Mouse (Mus musculus) liver, postnatal 0 days (tissue): Measurements from ENCODE around the gene Klhl36.

Experiments
- CTCF ChIP-seq: sonication (generic); IDR thresholded peaks from 2 replicates; pipeline ENCODE4 v1.5.1; 2016; ENCODE audit warnings: antibody characterized with exemption, low read depth
- EP300 ChIP-seq: IDR thresholded peaks from 2 replicates; pipeline ENCODE4 v1.6.1; 2016; ENCODE audit warnings: antibody characterized with exemption, low read depth, mild to moderate bottlenecking

DNA sequence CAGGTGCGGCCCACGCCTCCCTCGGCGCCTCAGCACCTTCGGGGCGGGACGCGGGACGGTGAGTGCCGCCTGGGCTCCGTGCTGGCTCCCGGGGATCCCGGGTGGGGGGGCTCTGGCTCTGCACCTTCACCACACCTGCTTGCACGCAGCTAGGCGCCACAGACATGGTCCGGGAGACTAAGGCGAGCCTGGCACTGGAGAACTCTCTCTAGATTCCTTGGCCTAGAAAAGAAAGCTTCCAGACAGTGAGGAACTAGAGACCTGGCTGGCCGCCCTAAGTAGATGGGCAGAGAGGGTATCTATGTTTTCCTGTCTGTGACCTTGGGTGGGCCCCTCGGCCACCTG is 296 bp downstream of the Klhl36 start:
- TF ChIP-seq CTCF (no peak), EP300 (no peak)
